Mouse (Mus musculus) ovary, postnatal 10 days (tissue): ENCODE data around the gene Calhm4.
"Not testable (repeated sequence)": the region's sequence is repeated elsewhere in the genome, so short reads cannot be mapped to it uniquely, and the experiment has no call there.

Experiments
- DNase-seq: peaks from one replicate; pipeline ENCODE4 v3.0.0; 2022; ENCODE audit warnings: low spot score

Calhm4 gene

DNA sequence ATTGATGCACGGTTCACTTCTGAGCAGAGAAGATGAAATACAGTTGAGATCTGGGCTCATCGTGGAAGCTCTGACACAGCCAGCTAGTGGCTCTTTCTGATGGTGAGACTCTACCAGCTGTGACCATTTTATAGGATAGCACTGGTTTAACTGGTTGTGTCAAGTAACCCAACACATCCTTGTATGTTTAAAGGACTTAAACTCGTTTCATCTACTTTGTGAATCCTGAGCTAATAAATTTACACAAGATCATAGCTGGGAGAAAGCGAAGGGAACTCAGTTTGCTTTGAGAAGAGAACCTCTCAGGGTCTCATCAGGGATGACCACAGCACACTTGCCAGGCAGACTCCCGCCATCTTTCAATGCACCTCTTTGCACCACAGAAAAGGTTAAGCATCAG, at the start of gene Calhm4:
TSS of gene Calhm4 (minus strand) at position 101 of the 400 bp plus-strand sequence.
- DNase-seq: no peak

- DNase-seq: no peak
Observed at GRCm38 (mm10) chr10:34091888-34092287, 47.8 kb upstream of the Calhm4 start.

DNA sequence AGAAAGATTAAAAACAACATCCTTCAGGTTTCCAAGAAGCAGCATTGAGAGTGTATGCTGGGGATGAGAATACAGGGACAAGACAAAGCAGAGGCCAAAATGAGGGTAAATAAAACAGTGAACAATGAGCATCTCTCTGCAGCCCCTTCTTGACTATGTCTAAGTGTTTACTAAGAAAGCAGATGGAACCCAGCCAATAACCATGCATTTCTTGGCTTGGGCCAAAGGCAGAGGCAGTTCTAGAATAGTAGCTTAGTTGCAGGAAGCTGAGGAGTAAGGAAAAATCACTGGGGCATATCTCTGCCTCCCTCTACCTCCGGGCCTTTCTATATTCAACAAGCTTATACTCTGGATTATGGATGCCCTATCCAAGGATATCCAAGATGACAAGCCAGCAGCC, 46.4 kb upstream of the Calhm4 start:
- no peak for DNase-seq

DNA sequence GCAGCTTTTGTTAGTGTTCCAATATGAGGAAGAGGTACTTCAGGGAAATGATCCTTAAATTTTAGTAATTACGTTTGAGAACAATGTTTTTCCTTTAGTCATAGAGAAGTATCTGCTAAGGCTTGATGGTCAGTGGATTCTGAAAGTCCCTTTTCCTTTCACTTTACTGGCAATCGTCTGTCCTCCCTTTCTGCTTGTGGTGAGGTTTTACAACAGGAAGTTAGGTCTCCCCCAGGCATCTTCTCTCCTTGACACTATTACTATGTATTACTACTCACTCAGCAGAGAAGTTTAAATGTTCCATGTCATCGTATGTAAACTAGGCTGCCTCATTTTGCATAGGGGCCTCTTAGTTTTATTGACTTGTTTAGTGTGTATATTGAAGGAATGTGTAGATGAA, 45.4 kb upstream of the Calhm4 start:
- no peak for DNase-seq

- DNase-seq: no peak
Observed at GRCm38 (mm10) chr10:34088515-34088914, 44.4 kb upstream of the Calhm4 start.

- DNase-seq: no peak
Observed at GRCm38 (mm10) chr10:34086514-34086913, 42.4 kb upstream of the Calhm4 start.

- DNase-seq: no peak
Observed at GRCm38 (mm10) chr10:34074522-34075200, 30.6 kb upstream of the Calhm4 start.

DNA sequence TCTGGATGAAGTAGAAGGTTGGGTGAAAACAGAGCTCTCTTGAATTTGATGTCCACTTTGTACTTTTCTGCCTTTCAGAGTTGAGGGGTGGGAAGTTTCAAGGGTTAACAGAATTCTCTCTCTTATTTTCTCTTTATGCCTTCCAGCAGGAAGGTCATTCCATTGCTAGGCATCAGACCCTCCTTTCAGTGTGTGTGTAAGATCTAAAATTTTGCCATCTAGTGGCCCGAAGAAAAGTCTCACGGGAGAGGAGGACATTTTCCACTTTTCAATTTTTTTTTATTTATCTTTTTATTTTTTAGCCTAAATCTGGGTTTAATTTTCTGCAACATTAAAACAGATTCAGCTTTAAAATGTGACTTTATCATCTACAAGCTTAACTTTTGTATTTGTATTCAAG, 27.5 kb upstream of the Calhm4 start:
- DNase-seq: no peak

- DNase-seq: no peak
Observed at GRCm38 (mm10) chr10:34070999-34071492, 26.9 kb upstream of the Calhm4 start.

- no peak for DNase-seq
Observed at GRCm38 (mm10) chr10:34069606-34070005, 25.5 kb upstream of the Calhm4 start.

GRCm38 (mm10) chr10:34066591-34066990, 22.5 kb upstream of the Calhm4 start:
- no peak for DNase-seq

DNA sequence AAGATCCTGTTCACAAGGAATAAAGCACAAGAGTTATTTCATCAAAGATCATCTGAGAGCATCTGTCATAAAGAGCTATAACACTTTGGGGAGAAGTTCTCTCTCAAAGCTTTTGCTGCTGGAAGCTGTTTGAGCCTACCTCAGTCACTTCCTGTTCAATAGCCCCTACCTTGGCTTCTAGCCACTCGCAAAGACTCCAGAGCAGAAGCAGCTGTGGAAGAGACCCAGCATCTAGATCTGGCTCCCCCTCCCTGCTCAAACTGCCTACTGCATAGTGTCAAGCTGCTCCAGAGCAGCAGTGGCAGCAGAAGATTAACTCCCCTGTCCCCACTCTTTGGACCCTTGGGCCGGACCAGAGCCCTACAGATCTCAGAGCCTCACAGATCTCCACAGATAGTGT, 9.9 kb upstream of the Calhm4 start:
- no peak for DNase-seq

GRCm38 (mm10) chr10:34037401-34037800, 6.7 kb downstream of the Calhm4 start, which contains the start of gene Trappc3l:
Trappc3l (plus strand) TSS chr10:34037597.
- no peak for DNase-seq

DNA sequence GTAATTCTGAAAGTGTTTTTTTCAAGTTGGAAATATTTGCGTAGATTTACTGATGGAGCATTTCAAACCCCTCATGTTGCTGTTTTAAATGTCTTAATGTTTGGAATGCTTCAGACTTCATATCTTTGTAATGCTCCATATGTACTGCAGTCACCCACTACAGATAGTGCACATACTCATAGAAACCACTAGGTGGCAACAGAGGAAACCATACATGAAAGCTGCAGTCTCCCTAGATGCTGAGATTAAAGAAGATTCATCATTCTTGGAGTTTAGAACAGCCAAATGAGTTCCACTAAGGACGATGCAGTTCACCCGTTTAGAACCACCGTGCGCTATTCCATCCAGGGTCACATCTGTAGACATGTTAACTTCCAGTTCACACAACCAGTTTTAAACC, 7.5 kb downstream of the Calhm4 start:
- no peak for DNase-seq

- peak; percentile 23 for DNase-seq
Observed at GRCm38 (mm10) chr10:34033630-34034305, 10.3 kb downstream of the Calhm4 start.

GRCm38 (mm10) chr10:34030322-34030721, 13.8 kb downstream of the Calhm4 start:
- DNase-seq: no peak

DNA sequence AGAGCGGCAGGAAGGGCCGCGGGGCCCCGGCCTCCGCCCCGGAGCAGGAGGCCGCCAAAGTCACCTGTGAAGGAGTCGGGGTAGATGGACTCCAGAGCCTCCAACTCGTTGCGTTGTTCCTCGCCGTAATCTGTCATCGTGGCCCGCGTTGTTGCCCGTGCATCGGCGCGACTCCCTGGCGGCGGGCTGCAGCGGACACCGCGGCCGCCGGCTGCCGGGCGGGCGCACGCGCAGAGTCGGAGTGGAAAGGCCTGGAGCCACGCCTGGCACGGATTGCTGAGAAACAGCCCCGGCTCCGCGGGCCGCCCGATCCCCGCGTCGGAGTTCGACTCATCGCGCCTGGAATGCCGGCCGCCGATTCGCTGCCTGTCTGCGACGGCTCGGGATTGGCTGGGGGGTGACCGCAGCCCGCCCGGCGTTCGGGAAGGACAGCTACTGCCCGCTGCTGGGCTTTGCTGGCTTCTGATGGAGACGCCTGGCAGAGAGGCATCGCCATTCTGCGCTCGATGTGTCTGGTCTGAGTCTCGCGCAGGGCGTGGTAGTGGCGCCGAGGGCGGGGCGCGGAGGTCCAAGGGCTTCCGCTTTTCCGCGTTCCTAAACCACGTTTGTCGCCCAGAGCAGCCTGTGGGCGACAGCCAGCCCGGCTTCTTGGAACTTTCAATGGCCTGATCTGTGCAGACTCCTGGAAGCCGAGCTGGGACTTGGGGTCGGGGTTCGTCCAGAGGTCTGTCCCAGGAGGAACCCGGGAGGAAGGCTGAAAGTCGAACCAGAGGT, 24.6 kb downstream of the Calhm4 start, which contains the start of gene Rwdd1:
TSS of gene Rwdd1 (minus strand) at position 323 of the 774 bp plus-strand sequence.
- DNase-seq: peak; percentile 89

- DNase-seq: no peak
Observed at GRCm38 (mm10) chr10:34018746-34019301, 25.3 kb downstream of the Calhm4 start.

- DNase-seq: no peak
Observed at GRCm38 (mm10) chr10:34013241-34013640, 30.9 kb downstream of the Calhm4 start.

GRCm38 (mm10) chr10:34012581-34012980, 31.5 kb downstream of the Calhm4 start:
- DNase-seq: no peak

DNA sequence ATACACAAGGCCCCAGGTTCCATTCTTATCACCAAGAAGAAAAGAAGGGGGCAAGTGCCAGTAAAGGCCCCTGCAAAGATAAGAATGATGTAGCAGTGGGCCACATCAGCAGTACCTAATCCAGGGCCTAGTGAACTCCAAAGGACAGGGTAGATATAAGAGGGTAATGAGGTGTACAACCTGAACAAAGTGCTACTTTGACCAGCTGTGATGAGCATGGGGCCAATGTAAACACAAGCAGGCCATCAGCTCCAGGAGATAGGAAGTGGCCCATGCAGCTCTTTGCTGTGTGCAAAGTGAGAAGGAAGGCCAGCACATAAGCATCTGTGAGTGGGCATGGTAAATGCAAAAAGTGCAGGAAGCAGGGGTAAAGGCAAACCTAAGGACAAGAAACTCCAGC, 45.7 kb downstream of the Calhm4 start:
- no peak for DNase-seq

DNA sequence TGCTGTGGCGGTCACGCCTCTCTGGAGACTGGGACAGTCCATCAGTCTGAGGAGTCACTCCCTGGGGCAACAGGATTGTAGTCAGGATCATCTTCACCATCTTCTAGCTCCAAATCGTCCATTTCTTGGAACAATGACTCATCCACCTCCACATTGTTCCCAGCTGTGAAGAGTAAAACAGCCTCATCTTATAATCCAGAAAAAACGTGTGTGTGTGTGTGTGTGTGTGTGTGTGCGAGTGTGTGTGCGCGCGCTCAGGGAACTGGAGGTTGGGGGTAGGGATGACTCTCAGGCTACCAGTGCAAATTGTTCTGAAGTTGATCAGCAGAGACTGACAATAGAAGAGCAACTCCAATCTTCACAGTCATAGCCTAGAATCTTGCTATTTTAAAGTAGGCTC, 47.4 kb downstream of the Calhm4 start:
- not testable (repeated sequence) for DNase-seq
